Mouse (Mus musculus) cerebellum, adult 2 months (tissue): ENCODE data around the gene Scarf2.

Experiments used
- CTCF ChIP-seq: fragments of 200-500 bp; IDR thresholded peaks from 2 replicates; pipeline ENCODE4 v1.5.1; 2011; ENCODE audit warnings: low read depth, mild to moderate bottlenecking, control low read depth, low read length, moderate library complexity, borderline replicate concordance; ENCODE audit not compliant: insufficient read depth
- POLR2A ChIP-seq: fragments of 200-500 bp; IDR thresholded peaks from 2 replicates; pipeline ENCODE4 v1.6.1; 2011; ENCODE audit warnings: low read length, control low read depth, borderline replicate concordance; ENCODE audit not compliant: insufficient read depth

DNA sequence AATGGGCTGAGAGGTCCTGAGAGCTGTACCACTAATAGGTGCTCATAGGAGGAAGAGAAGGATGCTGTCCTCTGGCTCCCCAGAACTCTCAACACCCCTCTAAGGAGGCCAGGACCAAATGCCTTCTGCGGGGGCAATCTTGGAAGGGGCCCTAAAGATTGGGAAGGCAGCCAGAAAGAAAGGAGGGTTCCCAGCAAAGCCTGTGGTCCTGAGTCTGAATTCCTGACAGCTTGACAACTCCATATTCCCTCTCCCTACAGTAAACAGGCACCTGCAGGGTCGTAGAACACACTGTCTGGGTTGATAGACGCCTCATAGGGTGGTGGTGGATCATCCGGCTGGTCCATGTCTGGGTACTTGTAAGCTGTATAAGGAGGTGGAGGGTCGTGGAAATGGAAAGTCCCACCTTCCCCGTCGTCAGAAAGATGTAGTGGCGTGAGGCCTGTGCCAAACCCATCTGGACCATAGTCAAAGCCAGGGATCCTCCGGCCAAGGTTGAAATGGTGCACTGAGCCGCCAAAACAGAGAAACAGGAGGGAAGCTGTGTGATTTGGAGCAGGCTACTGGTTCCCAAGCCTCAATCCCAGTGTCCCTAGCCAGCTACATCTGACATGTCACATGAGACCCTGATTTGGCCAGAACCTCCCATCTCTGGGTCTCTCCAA lies 46.8 kb downstream of the Scarf2 start:
- TF ChIP-seq POLR2A: no peak
- TF ChIP-seq CTCF: no peak
